Mouse (Mus musculus) G1E (cell line): ENCODE measurements around the gene Serpinb6a.

Experiments
- CTCF ChIP-seq: IDR thresholded peaks from 2 replicates; pipeline ENCODE4 v1.5.1; 2012; ENCODE audit warnings: low read depth, low read length, inconsistent platforms, mixed read lengths
- GATA1 ChIP-seq: IDR thresholded peaks from 2 replicates; pipeline ENCODE4 v1.6.1; 2012; ENCODE audit warnings: borderline replicate concordance, low read length, inconsistent platforms, mixed read lengths
- POLR2AphosphoS5 ChIP-seq: IDR thresholded peaks from 2 replicates; pipeline ENCODE4 v1.6.1; 2012; ENCODE audit warnings: low read depth, low read length, inconsistent platforms; ENCODE audit not compliant: insufficient replicate concordance
- TAL1 ChIP-seq: conservative IDR thresholded peaks from 2 replicates; pipeline ENCODE4 v1.6.1; 2012; ENCODE audit warnings: low read depth, low read length, inconsistent platforms, mixed read lengths

- TF ChIP-seq CTCF (peak; percentile 60), POLR2AphosphoS5 (no peak), GATA1 (no peak), TAL1 (no peak)
Measured at GRCm38 (mm10) chr13:33956571-33957421, 45.8 kb downstream of the Serpinb6a start.
